Mouse (Mus musculus): Measurements from ENCODE around the gene Prn.

DNA sequence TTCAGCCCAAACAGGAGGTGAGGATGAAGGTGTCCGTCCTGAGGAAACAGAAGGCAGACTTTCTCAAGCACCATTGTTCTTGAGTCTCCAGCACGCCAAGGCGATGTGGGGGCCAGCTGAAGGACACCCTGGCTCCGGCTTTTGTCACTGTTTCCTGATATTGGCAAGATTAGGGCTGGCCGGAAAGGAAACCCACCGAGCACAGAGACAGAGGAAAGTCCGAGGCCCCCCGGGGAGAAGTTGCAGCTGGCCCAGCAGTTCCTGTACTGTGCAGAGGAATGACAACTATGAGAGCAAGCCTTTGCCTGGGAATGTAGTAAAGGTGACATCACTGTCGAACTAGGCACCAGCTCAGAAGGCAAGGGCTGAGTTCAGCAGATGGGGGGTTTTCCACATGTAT lies 71.1 kb downstream of the Prn start:
- TF ChIP-seq EP300 (IDR thresholded peaks at IDR 0.05; ENCODE audit: low read depth) (peak; percentile 92), CTCF (IDR thresholded peaks at IDR 0.05; ENCODE audit: low read depth) (no peak)
